Mouse (Mus musculus) gastrocnemius, adult 8-10 months (tissue): ENCODE measurements at regions not wholly inside any gene's neighbourhood (a gene's known extent, or its start where the extent isn't known, plus 50 kb on each side); places are given as distances from the start of the nearest gene placed in this dataset.

Experiments
- DNase-seq, 2 experiments: peaks; one replicate each; pipeline ENCODE4 v3.0.0; 2022; ENCODE audit warnings: low spot score in 2 of 2
- microRNA-seq: library from miRNA; unstranded; fragments of <30 nt; microRNA quantifications from one replicate; pipeline ENCODE4 v1.2.0, GENCODE M21; 2022

- no peak for DNase-seq
These were observed 50.1 kb upstream of the Nr5a2 start for GRCm38 (mm10) chr1:137010240-137010926.

Small RNAs in the stretch of these regions (microRNA-seq; reads per million reads assigned to microRNA genes)
- gene Mir181a-1 (121 reads per million, percentile 54 among the genes with 10 or more reads in this experiment), gene Mir181b-1 (5.0 reads per million)
